Mouse (Mus musculus) MEL (cell line): Measurements from ENCODE around the gene Vamp8.

Experiments used
- CTCF ChIP-seq, 3 experiments: IDR thresholded peaks in 2 of 3; conservative IDR thresholded peaks in 1 of 3; 2 replicates each; pipeline ENCODE4 v1.5.1; 2011 to 2012; ENCODE audit warnings: low read length in 3 of 3, low read depth in 2 of 3, mild to moderate bottlenecking in 2 of 3, improper control_type of control experiment in 1 of 3, inconsistent platforms in 1 of 3, mixed read lengths in 1 of 3, moderate library complexity in 1 of 3; ENCODE audit not compliant: control insufficient read depth in 1 of 3, insufficient read depth in 1 of 3, poor library complexity in 1 of 3, severe bottlenecking in 1 of 3
- EP300 ChIP-seq, 2 experiments: IDR thresholded peaks; 2 replicates each; pipeline ENCODE4 v1.6.1; 2011; ENCODE audit warnings: improper control_type of control experiment in 2 of 2, low read length in 2 of 2, low read depth in 1 of 2, mild to moderate bottlenecking in 1 of 2
- MAX ChIP-seq: IDR thresholded peaks from 2 replicates; pipeline ENCODE4 v1.6.1; 2011; ENCODE audit warnings: low read length, improper control_type of control experiment
- POLR2A ChIP-seq, 2 experiments: IDR thresholded peaks; 2 replicates each; pipeline ENCODE4 v1.6.1; 2011 to 2012; ENCODE audit warnings: low read length in 2 of 2, mild to moderate bottlenecking in 2 of 2, control low read depth in 1 of 2, improper control_type of control experiment in 1 of 2, low read depth in 1 of 2, moderate library complexity in 1 of 2; ENCODE audit not compliant: control insufficient read depth in 1 of 2, insufficient read depth in 1 of 2, poor library complexity in 1 of 2
- USF1 ChIP-seq: IDR thresholded peaks from 2 replicates; pipeline ENCODE4 v1.6.1; 2014; ENCODE audit warnings: low read depth, mild to moderate bottlenecking, inconsistent platforms, low read length, improper control_type of control experiment, moderate library complexity

DNA sequence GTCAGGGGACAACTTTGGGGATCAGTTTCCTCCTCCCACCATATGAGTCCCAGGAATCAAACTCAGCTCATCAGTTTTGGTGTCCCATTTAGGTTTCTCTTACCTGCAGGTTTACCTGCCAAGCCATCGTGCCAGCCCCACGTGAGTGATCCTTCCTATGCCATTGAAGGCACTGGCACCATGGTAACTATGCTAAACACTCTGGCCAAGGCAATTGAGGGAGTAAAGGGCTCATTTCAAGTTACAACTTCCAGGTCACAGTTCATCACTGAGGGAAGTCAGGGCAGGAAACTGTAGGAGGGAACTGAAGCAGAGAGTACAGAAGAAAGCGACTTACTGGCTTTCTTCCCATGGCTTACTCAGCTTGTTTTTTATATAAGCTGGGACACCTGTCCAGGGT, 24.2 kb downstream of the Vamp8 start:
- TF ChIP-seq EP300 (IDR thresholded peaks at IDR 0.05; ENCODE audit: low read depth in 1 of 2, low read length in 2 of 2) = no peak
- no peak for TF ChIP-seq CTCF (IDR thresholded peaks at IDR 0.05 in 2 of 3, conservative IDR thresholded peaks at IDR 0.05 in 1 of 3; ENCODE audit: control insufficient read depth in 1 of 3, insufficient read depth in 1 of 3, low read depth in 2 of 3, low read length in 3 of 3, poor library complexity in 1 of 3, severe bottlenecking in 1 of 3)
- TF ChIP-seq USF1 = no peak
- TF ChIP-seq MAX = no peak
- no peak; a peak in 1 of 4 replicates for TF ChIP-seq POLR2A (IDR thresholded peaks at IDR 0.05; ENCODE audit: control insufficient read depth in 1 of 2, insufficient read depth in 1 of 2, low read depth in 1 of 2, low read length in 2 of 2, poor library complexity in 1 of 2)
